Mouse (Mus musculus): ENCODE data around the gene Dcst1.

The Dcst1 gene

GRCm38 (mm10) chr3:89305551-89306325, 59.3 kb downstream of the Dcst1 start:
- no peak for DNase-seq

- DNase-seq = no peak
Observed at GRCm38 (mm10) chr3:89305105-89305504, 59.9 kb downstream of the Dcst1 start.

- no peak for DNase-seq
Observed at GRCm38 (mm10) chr3:89304440-89304839, 60.6 kb downstream of the Dcst1 start.

GRCm38 (mm10) chr3:89300514-89300913, 64.5 kb downstream of the Dcst1 start:
- DNase-seq = no peak

Data from right cerebral cortex, postnatal 4 days (tissue).